Mouse (Mus musculus): ENCODE measurements around the gene Pip4k2c. TPM values are rescaled to one million over a fixed set of nuclear protein-coding genes. Genes with fewer than 3 reads are reported as not detected.

The Pip4k2c gene
- polyA plus RNA-seq (2021; fragmentation: Nextera tagmentation) = 76.9 and 80.5 TPM in 2 replicates
- long read RNA-seq, experiment 1, transcript Pip4k2c-201 (10 exons, 3,307 nt) = major isoform, 147 of 231 reads
- long read RNA-seq, experiment 1, partial matches to known transcripts = 16 of 231 reads
- long read RNA-seq, experiment 1, other reads (novel, unspliced or antisense) = 68 of 231 reads
- long read RNA-seq, experiment 2, transcript Pip4k2c-201 (10 exons, 3,307 nt) = major isoform, 578 of 764 reads
- long read RNA-seq, experiment 2, partial matches to known transcripts = 34 of 764 reads
- long read RNA-seq, experiment 2, other reads (novel, unspliced or antisense) = 152 of 764 reads

DNA sequence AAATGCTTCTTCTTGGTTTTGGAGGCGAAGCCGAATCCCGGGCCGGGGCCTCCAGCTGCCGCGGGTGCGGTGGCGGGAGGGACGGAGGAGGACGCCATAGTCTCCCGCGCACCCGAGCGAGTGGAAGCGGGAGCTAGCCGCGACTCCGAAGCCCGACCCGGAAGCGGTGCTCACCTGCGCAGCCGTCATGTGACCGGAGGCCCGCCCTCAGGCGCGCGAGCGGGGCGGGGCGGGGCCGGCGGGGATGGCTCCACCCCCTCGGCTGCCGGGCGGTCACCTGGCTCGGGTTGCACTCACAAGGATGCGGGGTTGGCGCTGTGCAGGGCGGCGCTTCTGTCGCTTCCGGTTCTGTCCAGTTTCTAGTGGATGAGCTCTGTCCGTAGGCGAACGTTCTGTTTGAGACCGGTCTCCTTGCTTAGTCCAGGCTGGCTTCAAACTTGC is at the start of gene Pip4k2c:
TSS of gene Pip4k2c (minus strand) at position 172 of the 441 bp plus-strand sequence.

DNA sequence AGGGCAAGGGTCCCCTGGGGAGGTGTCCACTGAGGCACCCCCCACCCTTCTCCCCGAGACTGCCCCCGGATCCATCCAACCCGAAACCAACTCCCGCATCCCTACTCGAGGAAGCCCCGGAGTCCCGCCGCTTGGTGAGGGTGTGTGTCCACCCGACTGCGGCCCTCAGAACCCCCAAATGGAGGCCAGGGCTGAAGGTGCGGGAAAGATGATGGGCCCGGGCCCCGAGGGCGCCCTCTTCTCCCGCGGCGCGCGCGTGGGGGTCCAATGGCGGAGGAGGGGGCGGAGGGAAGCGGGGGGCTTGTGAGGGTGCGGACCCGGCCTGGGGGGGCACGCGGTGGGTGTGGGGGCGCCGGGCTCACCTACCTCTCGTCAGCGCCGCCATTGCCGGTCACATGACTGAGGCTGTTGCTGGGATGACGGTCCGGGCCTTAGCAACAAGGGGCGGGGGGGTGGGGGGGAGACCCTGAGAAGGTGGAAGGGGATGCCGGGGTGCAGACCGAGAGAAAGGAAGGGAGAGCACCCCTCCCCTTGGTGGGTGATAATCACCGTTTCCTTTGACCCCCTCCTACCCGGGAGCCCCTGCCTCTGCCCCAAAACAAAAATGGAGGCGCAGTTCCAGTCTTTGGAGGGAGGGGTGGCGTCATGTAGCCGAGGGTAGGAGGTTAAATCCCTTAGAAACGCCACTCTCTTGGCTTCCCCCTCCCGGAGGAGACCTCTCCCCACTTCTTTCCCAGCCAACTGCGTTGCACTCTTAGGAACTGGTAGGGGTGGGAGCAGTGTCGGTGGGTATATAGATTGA is 15.9 kb downstream of the Pip4k2c start, which contains the start of gene Dtx3:
TSS of gene Dtx3 (minus strand) at position 401 of the 802 bp plus-strand sequence.

DNA sequence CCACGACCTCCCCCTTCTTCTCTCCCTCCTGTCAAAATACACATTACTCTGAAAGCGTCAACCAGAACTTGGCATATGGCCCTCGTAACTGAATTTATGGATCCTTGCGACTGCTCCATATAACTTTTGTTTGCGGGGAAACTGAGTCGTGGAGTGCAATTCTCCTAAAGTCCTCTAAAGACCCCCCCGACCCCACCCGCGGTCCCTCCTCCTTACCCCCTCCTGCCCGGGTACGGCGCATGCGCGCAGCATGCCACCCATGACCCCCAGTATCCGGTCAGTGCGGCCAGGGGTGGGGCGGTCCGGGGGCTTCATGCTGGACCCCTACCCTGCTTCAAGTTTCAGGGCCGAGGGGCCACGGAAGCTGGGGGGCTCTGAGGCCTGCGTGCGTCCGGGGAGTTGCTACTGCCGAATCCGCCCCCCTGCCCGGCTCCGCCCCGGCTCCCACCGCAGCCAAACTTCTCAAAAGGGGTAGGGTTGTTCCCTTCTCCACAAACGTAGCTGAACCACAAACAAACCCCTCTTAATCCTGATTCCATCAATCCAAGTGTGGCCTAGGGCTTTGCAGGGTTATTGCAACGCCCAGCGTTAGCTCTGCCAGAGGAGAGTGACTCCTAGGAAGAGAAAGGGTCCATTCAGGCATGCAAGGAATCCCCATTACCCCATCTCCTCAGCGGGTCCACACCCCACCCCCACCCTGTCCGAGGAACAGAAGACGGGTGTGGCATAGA is 21.6 kb downstream of the Pip4k2c start, which contains the start of gene Arhgef25:
TSS of gene Arhgef25 (minus strand) at position 433 of the 731 bp plus-strand sequence.

DNA sequence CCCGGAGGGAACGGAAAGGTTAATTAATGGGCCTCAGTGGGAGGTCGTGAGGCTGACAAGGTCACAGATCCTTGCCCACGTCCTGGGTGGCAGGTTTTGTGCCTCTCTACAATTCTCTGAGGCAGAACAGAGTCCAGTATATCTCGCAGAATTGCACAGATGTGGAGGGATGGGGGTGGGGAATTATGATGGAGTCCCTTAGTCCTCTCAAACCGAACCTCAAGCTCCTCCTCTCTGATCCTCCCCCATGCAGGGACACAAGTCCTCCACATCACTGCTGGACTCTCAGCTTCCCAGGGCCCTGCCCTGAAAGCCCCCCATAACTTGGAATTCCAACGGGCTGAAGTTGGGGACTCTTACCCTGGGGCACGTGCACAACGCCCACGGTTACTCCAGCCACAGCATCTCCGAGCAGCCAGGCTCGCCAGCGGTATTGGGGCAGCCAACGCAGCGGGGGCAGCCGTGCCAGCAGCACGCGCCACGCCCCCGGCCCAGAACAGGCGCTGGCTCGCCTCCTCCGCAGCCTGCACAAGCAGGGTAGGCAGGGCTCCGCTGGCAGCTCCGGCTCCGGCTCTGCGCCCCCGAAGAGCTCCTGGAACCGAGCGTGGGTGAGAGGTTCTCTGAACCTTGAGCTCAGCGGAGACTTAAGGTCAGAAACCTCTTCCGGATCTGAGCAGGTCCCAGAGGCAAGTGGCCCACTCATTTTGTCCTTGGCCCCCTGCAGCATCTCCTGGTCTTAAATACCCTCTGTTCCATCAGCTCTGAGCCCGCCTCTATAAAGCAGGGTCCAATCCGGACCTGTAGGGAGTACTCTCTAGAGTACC is 31.3 kb downstream of the Pip4k2c start, which contains the start of gene Slc26a10:
TSS of gene Slc26a10 (minus strand) at position 775 of the 824 bp plus-strand sequence.

DNA sequence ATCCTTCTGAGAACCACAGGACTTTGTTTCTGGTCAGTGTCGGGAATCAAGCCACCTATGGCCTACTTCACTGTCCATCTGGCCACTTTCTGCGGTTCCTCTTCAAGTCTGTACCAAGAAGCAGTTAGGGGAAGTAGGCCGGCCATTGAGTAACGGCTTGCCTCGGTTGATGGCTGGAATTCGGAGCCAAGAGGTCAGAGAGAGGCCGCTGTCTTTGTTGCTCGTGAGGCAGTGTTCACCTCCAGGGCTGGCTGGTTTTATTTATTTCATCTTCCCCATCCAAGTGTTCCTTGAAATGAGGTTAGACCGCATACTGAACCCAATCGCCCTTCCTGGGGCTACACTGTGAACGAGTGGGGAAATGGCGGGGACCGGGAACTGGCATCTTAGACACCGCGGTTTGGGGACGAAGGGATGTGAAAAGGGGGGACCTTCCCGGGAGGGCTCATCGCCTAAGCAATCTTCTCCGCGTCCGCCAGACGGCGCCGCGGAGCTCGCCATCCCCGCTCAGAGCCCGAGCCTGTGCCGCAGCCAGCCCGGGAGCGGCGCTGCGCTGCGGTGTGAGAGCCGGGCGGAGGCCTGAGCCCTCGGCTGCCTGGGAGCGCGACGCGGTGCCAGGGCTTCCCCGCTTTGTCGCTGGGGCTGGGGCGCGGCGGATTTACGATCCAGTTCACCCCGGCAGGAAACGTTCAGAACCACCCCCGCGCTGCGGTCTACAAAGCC is 46.6 kb downstream of the Pip4k2c start, which contains the start of gene B4galnt1:
TSS of gene B4galnt1 (plus strand) at position 595 of the 723 bp plus-strand sequence.

Other genes starting within 250 kb of the Pip4k2c start
- gene Ctdsp2, start 232.9 kb downstream of the Pip4k2c start, polyA plus RNA-seq (2021; fragmentation: Nextera tagmentation) = 11.9 and 12.5 TPM in 2 replicates
- gene Avil, start 210.9 kb downstream of the Pip4k2c start, polyA plus RNA-seq (2021; fragmentation: Nextera tagmentation) = 0.04 and 0.10 TPM in 2 replicates
- 53.7 and 58.3 TPM in 2 replicates for gene Tsfm, start 180.7 kb downstream of the Pip4k2c start, polyA plus RNA-seq (2021; fragmentation: Nextera tagmentation)
- gene Mettl1, start 170.2 kb downstream of the Pip4k2c start, polyA plus RNA-seq (2021; fragmentation: Nextera tagmentation) = 7.8 and 9.2 TPM in 2 replicates
- 0.08 and 0.13 TPM in 2 replicates for gene Eef1akmt3, start 170.1 kb downstream of the Pip4k2c start, polyA plus RNA-seq (2021; fragmentation: Nextera tagmentation)
- not detected in 2 replicates for gene Cyp27b1, start 163.3 kb downstream of the Pip4k2c start, polyA plus RNA-seq (2021; fragmentation: Nextera tagmentation)
- 1.5 and 1.8 TPM in 2 replicates for gene March9, start 151.4 kb downstream of the Pip4k2c start, polyA plus RNA-seq (2021; fragmentation: Nextera tagmentation)
- 99.0 and 101 TPM in 2 replicates for gene Cdk4, start 148.1 kb downstream of the Pip4k2c start, polyA plus RNA-seq (2021; fragmentation: Nextera tagmentation)
- 50.4 and 58.3 TPM in 2 replicates for gene Tspan31, start 141.3 kb downstream of the Pip4k2c start, polyA plus RNA-seq (2021; fragmentation: Nextera tagmentation)
- 22.4 and 25.7 TPM in 2 replicates for gene Agap2, start 136.3 kb downstream of the Pip4k2c start, polyA plus RNA-seq (2021; fragmentation: Nextera tagmentation)
- 24.9 and 33.0 TPM in 2 replicates for gene Os9, start 90.5 kb downstream of the Pip4k2c start, polyA plus RNA-seq (2021; fragmentation: Nextera tagmentation)
- 86.3 and 104 TPM in 2 replicates for gene B4galnt1, start 46.4 kb downstream of the Pip4k2c start, polyA plus RNA-seq (2021; fragmentation: Nextera tagmentation)
- 2.6 and 2.7 TPM in 2 replicates for gene Slc26a10, start 30.9 kb downstream of the Pip4k2c start, polyA plus RNA-seq (2021; fragmentation: Nextera tagmentation)
- 33.4 and 33.7 TPM in 2 replicates for gene Arhgef25, start 21.5 kb downstream of the Pip4k2c start, polyA plus RNA-seq (2021; fragmentation: Nextera tagmentation)
- 6.5 and 8.7 TPM in 2 replicates for gene Dtx3, start 15.9 kb downstream of the Pip4k2c start, polyA plus RNA-seq (2021; fragmentation: Nextera tagmentation)
- 133 and 152 TPM in 2 replicates for gene Kif5a, start 51.8 kb upstream of the Pip4k2c start, polyA plus RNA-seq (2021; fragmentation: Nextera tagmentation)
- gene Dctn2, start 54.8 kb upstream of the Pip4k2c start, polyA plus RNA-seq (2021; fragmentation: Nextera tagmentation) = 237 and 276 TPM in 2 replicates
- gene Mbd6, start 77.4 kb upstream of the Pip4k2c start, polyA plus RNA-seq (2021; fragmentation: Nextera tagmentation) = 3.0 and 3.7 TPM in 2 replicates
- gene Mars, start 100.2 kb upstream of the Pip4k2c start, polyA plus RNA-seq (2021; fragmentation: Nextera tagmentation) = 49.6 and 52.6 TPM in 2 replicates
- gene Arhgap9, start 110.4 kb upstream of the Pip4k2c start, polyA plus RNA-seq (2021; fragmentation: Nextera tagmentation) = 0.45 and 0.73 TPM in 2 replicates
- gene Gli1, start 130.4 kb upstream of the Pip4k2c start, polyA plus RNA-seq (2021; fragmentation: Nextera tagmentation) = 0.05 TPM in 1 of 2 replicates, not detected in the other
- gene Inhbe, start 142.8 kb upstream of the Pip4k2c start, polyA plus RNA-seq (2021; fragmentation: Nextera tagmentation) = not detected in 2 replicates
- gene Inhbc, start 158.8 kb upstream of the Pip4k2c start, polyA plus RNA-seq (2021; fragmentation: Nextera tagmentation) = not detected in 2 replicates
- gene R3hdm2, start 168.7 kb upstream of the Pip4k2c start, polyA plus RNA-seq (2021; fragmentation: Nextera tagmentation) = 41.5 and 45.4 TPM in 2 replicates